ENCODE assay signal across 15 mouse cellular contexts in genomic region chr3:129930213-129930778, GRCm38 (mm10). TPM values are rescaled to one million over a fixed set of nuclear protein-coding genes. Genes with fewer than 3 reads are reported as not detected.
A peak's percentile ranks its signal among the peaks of the same experiment; 100 is the strongest.
DNase-seq lines count a peak whose midpoint lies in the region.
"Had no signal": no experiment of that assay in that cellular context is flagged by ENCODE, and none has a peak within 500 bp of the region (broad histone marks: within the 10 kb centered on the region; RNA-seq: fewer than 3 reads in every experiment).

No protein-coding gene starts in this region.

- intact Hi-C loops in gastrocnemius, postnatal 14 days (cut with DNase I; ENCODE audit: low total_unique reads), result no loop called here

- DNase-seq in adrenal gland, postnatal 14 days, result peak; percentile 62
- DNase-seq in adrenal gland, postnatal 4 days (ENCODE audit: low spot score in 2 of 2), result no peak
- DNase-seq in layer of hippocampus, adult 9-11 months, result peak; percentile 31
- no peak for DNase-seq in layer of hippocampus, adult 9-10 months (ENCODE audit: low spot score)
- DNase-seq in 3T3-L1 (ENCODE audit: low read depth, low spot score), result peak; percentile 79
- DNase-seq in gastrocnemius, postnatal 14 days, result peak; percentile 23
- DNase-seq in kidney, adult 8-10 months, result no peak
- no peak for DNase-seq in spleen, postnatal 14 days (ENCODE audit: low spot score in 2 of 2)
- DNase-seq: cerebellum, adult 18-20 months; kidney, postnatal 14 days; layer of hippocampus, postnatal 36 days; liver; lung, adult 2 months; retina, postnatal 1 day; thymus, postnatal 4 days had no signal

RNA-seq across cellular contexts. Expression of gene Casp6, which starts 29.1 kb away (rescaled TPM):
- 34.7 TPM in 2 replicates for total RNA-seq in adrenal gland, postnatal 14 days (2021)
- total RNA-seq in adrenal gland, postnatal 4 days (2021), result 10 to 100 TPM; 54.0 to 56.0 TPM
- 1 to 10 TPM; 5.2 to 5.7 TPM for total RNA-seq in gastrocnemius, postnatal 14 days (2021)

RNA-seq across cellular contexts. Expression of gene Mcub, which starts 39.7 kb away (rescaled TPM):
- 7.9 and 9.3 TPM in 2 replicates for total RNA-seq in adrenal gland, postnatal 14 days (2021)
- total RNA-seq in adrenal gland, postnatal 4 days (2021), result 10 to 100 TPM; 13.7 to 14.8 TPM
- 1 to 10 TPM in 1 of 2 experiments, under 1 TPM in 1; 0.98 to 1.4 TPM for total RNA-seq in gastrocnemius, postnatal 14 days (2021)

RNA-seq across cellular contexts. Expression of gene Pla2g12a, which starts 51.9 kb away (rescaled TPM):
- total RNA-seq in adrenal gland, postnatal 14 days (2021), result 56.0 and 62.7 TPM in 2 replicates
- total RNA-seq in adrenal gland, postnatal 4 days (2021), result 10 to 100 TPM; 33.9 to 44.6 TPM
- total RNA-seq in gastrocnemius, postnatal 14 days (2021), result 10 to 100 TPM; 28.2 to 39.8 TPM

Comparison
In these comparisons a context has a peak if more than half of its experiments do, and no peak if none do; other contexts are left out.
1. DNase-seq: peak in adrenal gland, postnatal 14 days (single experiment), layer of hippocampus, adult 9-11 months (single experiment), 3T3-L1 (single experiment) and gastrocnemius, postnatal 14 days (single experiment); none in adrenal gland, postnatal 4 days (0 of 2), layer of hippocampus, adult 9-10 months (single experiment), kidney, adult 8-10 months (0 of 2) and spleen, postnatal 14 days (0 of 2).